Mouse (Mus musculus) skeletal muscle tissue, adult 2 months (tissue): ENCODE data around the gene Arpc1a.
"Not testable (repeated sequence)": the region's sequence is repeated elsewhere in the genome, so short reads cannot be mapped to it uniquely, and the experiment has no call there.

Experiments used
- DNase-seq: peaks from one replicate; pipeline ENCODE4 v3.0.0-alpha.2; 2012; ENCODE audit warnings: low read depth, low spot score

The Arpc1a gene

GRCm38 (mm10) chr5:145104328-145104727 lies 20.7 kb downstream of the Arpc1a start:
- no peak for DNase-seq

- no peak for DNase-seq
Measured at GRCm38 (mm10) chr5:145105694-145106275, 22.2 kb downstream of the Arpc1a start.

GRCm38 (mm10) chr5:145110401-145110800 lies 26.8 kb downstream of the Arpc1a start:
- DNase-seq = no peak

- no peak for DNase-seq
Measured at GRCm38 (mm10) chr5:145112566-145112965, 28.9 kb downstream of the Arpc1a start.

- no peak for DNase-seq
Measured at GRCm38 (mm10) chr5:145113416-145113815, 29.8 kb downstream of the Arpc1a start.

GRCm38 (mm10) chr5:145114071-145114605 lies 30.5 kb downstream of the Arpc1a start, which contains the start of gene Arpc1b:
Arpc1b (plus strand) TSS chr5:145114215.
- DNase-seq = peak; percentile 44

- peak; percentile 59 for DNase-seq
Measured at GRCm38 (mm10) chr5:145114606-145115473, 31.2 kb downstream of the Arpc1a start.

- DNase-seq = no peak
Measured at GRCm38 (mm10) chr5:145115736-145116135, 32.1 kb downstream of the Arpc1a start.

- peak; percentile 84 for DNase-seq
Measured at GRCm38 (mm10) chr5:145116316-145116715, 32.7 kb downstream of the Arpc1a start.

- DNase-seq = peak; percentile 40
Measured at GRCm38 (mm10) chr5:145116916-145117315, 33.3 kb downstream of the Arpc1a start.

GRCm38 (mm10) chr5:145118005-145118404 lies 34.4 kb downstream of the Arpc1a start:
- no peak for DNase-seq

- DNase-seq = no peak
Measured at GRCm38 (mm10) chr5:145118461-145118860, 34.8 kb downstream of the Arpc1a start.

- no peak for DNase-seq
Measured at GRCm38 (mm10) chr5:145119385-145119784, 35.8 kb downstream of the Arpc1a start.

- DNase-seq = no peak
Measured at GRCm38 (mm10) chr5:145120921-145121320, 37.3 kb downstream of the Arpc1a start.

- no peak for DNase-seq
Measured at GRCm38 (mm10) chr5:145123396-145123795, 39.8 kb downstream of the Arpc1a start.

- DNase-seq = no peak
Measured at GRCm38 (mm10) chr5:145126580-145126979, 43.0 kb downstream of the Arpc1a start.

- no peak for DNase-seq
Measured at GRCm38 (mm10) chr5:145129124-145129523, 45.5 kb downstream of the Arpc1a start.

GRCm38 (mm10) chr5:145129773-145130172 lies 46.1 kb downstream of the Arpc1a start:
- not testable (repeated sequence) for DNase-seq

- DNase-seq = no peak
Measured at GRCm38 (mm10) chr5:145130191-145130590, 46.6 kb downstream of the Arpc1a start.

- no peak for DNase-seq
Measured at GRCm38 (mm10) chr5:145130995-145131394, 47.4 kb downstream of the Arpc1a start.

GRCm38 (mm10) chr5:145133275-145133674 lies 49.6 kb downstream of the Arpc1a start:
- not testable (repeated sequence) for DNase-seq

- no peak for DNase-seq
Measured at GRCm38 (mm10) chr5:145138836-145139235, 55.2 kb downstream of the Arpc1a start.
